Mouse (Mus musculus): ENCODE measurements around the gene Mad1l1. TPM values are rescaled to one million over a fixed set of nuclear protein-coding genes. Genes with fewer than 3 reads are reported as not detected.

Mad1l1 gene
- polyA plus RNA-seq, 1 experiment from 2014 or later, result 32.2 TPM

DNA sequence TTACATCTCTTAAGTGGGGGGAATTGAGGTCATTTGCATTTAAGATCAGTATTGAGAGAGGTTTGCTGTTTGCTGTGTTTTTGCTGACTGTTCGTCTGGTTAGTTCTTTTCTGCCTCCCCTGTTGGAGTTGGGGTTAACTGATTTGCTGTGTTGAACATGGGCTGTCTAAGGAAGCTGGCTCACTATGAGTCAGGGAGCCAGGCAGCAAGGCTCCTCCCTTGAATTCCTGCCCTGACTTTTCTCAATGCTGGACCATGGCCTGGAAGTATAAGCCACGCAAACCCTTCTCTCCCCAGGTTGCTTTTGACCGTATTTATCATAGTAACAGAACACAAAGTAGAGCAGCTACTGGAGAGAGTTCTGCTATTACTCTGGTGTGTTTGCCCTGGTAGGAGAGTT, 329.8 kb downstream of the Mad1l1 start:
- Histone ChIP-seq H3K4me2 (ENCODE audit: low read length) (no peak overlapping the region), H3K4me1 (ENCODE audit: control insufficient read depth, insufficient read depth, low read depth, low read length) (no peaks in the 10 kb centered on the region), H3K36me3 (ENCODE audit: control insufficient read depth, insufficient read depth, low read length) (no peaks in the 10 kb centered on the region), H3K9me3 (ENCODE audit: control insufficient read depth, low read length) (peaks cover 17% of the 10 kb centered on the region), H3K9ac (ENCODE audit: low read depth, low read length) (no peak overlapping the region), H3K27me3 (replicated peaks; ENCODE audit: control insufficient read depth, insufficient read depth, low read length) (no peaks in the 10 kb centered on the region), H3K27ac (ENCODE audit: low read depth, low read length) (no peak overlapping the region), H3K4me3 (ENCODE audit: low read length) (no peak overlapping the region)
- no peak for ATAC-seq
- 88% methylated on average over 3 of the region's 3 CpGs for WGBS

- Histone ChIP-seq H3K4me2 (ENCODE audit: low read length) (no peak overlapping the region), H3K9ac (ENCODE audit: low read depth, low read length) (no peak overlapping the region), H3K27ac (ENCODE audit: low read depth, low read length) (no peak overlapping the region), H3K4me1 (ENCODE audit: control insufficient read depth, insufficient read depth, low read depth, low read length) (no peaks in the 10 kb centered on the region), H3K4me3 (ENCODE audit: low read length) (no peak overlapping the region), H3K9me3 (ENCODE audit: control insufficient read depth, low read length) (peaks cover 5% of the 10 kb centered on the region; the same call in 1 of the 2 replicates), H3K27me3 (replicated peaks; ENCODE audit: control insufficient read depth, insufficient read depth, low read length) (no peaks in the 10 kb centered on the region), H3K36me3 (ENCODE audit: control insufficient read depth, insufficient read depth, low read length) (no peaks in the 10 kb centered on the region)
- ATAC-seq, result no peak
- 50% methylated on average over 18 of the region's 18 CpGs for WGBS
These were observed 336.1 kb downstream of the Mad1l1 start for GRCm38 (mm10) chr5:139985073-139985746.

- 92% methylated on average over 1 of the region's 1 CpGs for WGBS
- Histone ChIP-seq H3K4me3 (ENCODE audit: low read length) (no peak overlapping the region), H3K27me3 (replicated peaks; ENCODE audit: control insufficient read depth, insufficient read depth, low read length) (no peaks in the 10 kb centered on the region), H3K9me3 (ENCODE audit: control insufficient read depth, low read length) (no peaks in the 10 kb centered on the region), H3K27ac (ENCODE audit: low read depth, low read length) (no peak overlapping the region), H3K4me2 (ENCODE audit: low read length) (no peak overlapping the region), H3K4me1 (ENCODE audit: control insufficient read depth, insufficient read depth, low read depth, low read length) (peaks cover 10% of the 10 kb centered on the region), H3K36me3 (ENCODE audit: control insufficient read depth, insufficient read depth, low read length) (no peaks in the 10 kb centered on the region), H3K9ac (ENCODE audit: low read depth, low read length) (no peak overlapping the region)
- no peak for ATAC-seq
These were observed 339.4 kb downstream of the Mad1l1 start for GRCm38 (mm10) chr5:139981976-139982375.

- H3K9ac ChIP-seq (ENCODE audit: low read depth, low read length), result no peak overlapping the region
- H3K4me1 ChIP-seq (ENCODE audit: control insufficient read depth, insufficient read depth, low read depth, low read length), result peaks cover 10% of the 10 kb centered on the region
- WGBS, result 67% methylated on average over 9 of the region's 9 CpGs
- H3K36me3 ChIP-seq (ENCODE audit: control insufficient read depth, insufficient read depth, low read length), result no peaks in the 10 kb centered on the region
- H3K4me3 ChIP-seq (ENCODE audit: low read length), result no peak overlapping the region
- H3K4me2 ChIP-seq (ENCODE audit: low read length), result no peak overlapping the region
- H3K27ac ChIP-seq (ENCODE audit: low read depth, low read length), result no peak overlapping the region
- no peaks in the 10 kb centered on the region for H3K27me3 ChIP-seq (replicated peaks; ENCODE audit: control insufficient read depth, insufficient read depth, low read length)
- no peak for ATAC-seq
- no peaks in the 10 kb centered on the region for H3K9me3 ChIP-seq (ENCODE audit: control insufficient read depth, low read length)
These were observed 342.0 kb downstream of the Mad1l1 start for GRCm38 (mm10) chr5:139979371-139979770.

GRCm38 (mm10) chr5:139978525-139979276, 342.7 kb downstream of the Mad1l1 start:
- WGBS, result 6% methylated on average over 13 of the region's 13 CpGs
- Histone ChIP-seq H3K27ac (ENCODE audit: low read depth, low read length) (no peak overlapping the region), H3K9ac (ENCODE audit: low read depth, low read length) (no peak overlapping the region), H3K27me3 (replicated peaks; ENCODE audit: control insufficient read depth, insufficient read depth, low read length) (no peaks in the 10 kb centered on the region), H3K4me2 (ENCODE audit: low read length) (no peak overlapping the region), H3K36me3 (ENCODE audit: control insufficient read depth, insufficient read depth, low read length) (no peaks in the 10 kb centered on the region), H3K4me1 (ENCODE audit: control insufficient read depth, insufficient read depth, low read depth, low read length) (peaks cover 10% of the 10 kb centered on the region), H3K4me3 (ENCODE audit: low read length) (no peak overlapping the region), H3K9me3 (ENCODE audit: control insufficient read depth, low read length) (no peaks in the 10 kb centered on the region)
- ATAC-seq, result no peak

GRCm38 (mm10) chr5:139977476-139977875, 343.9 kb downstream of the Mad1l1 start:
- Histone ChIP-seq H3K4me1 (ENCODE audit: control insufficient read depth, insufficient read depth, low read depth, low read length) (peaks cover 10% of the 10 kb centered on the region), H3K4me2 (ENCODE audit: low read length) (no peak overlapping the region), H3K9ac (ENCODE audit: low read depth, low read length) (no peak overlapping the region), H3K4me3 (ENCODE audit: low read length) (no peak overlapping the region), H3K36me3 (ENCODE audit: control insufficient read depth, insufficient read depth, low read length) (no peaks in the 10 kb centered on the region), H3K27me3 (replicated peaks; ENCODE audit: control insufficient read depth, insufficient read depth, low read length) (no peaks in the 10 kb centered on the region; the same call in 1 of the 2 replicates), H3K27ac (ENCODE audit: low read depth, low read length) (no peak overlapping the region), H3K9me3 (ENCODE audit: control insufficient read depth, low read length) (no peaks in the 10 kb centered on the region)
- no peak for ATAC-seq
- 44% methylated on average over 8 of the region's 8 CpGs for WGBS

DNA sequence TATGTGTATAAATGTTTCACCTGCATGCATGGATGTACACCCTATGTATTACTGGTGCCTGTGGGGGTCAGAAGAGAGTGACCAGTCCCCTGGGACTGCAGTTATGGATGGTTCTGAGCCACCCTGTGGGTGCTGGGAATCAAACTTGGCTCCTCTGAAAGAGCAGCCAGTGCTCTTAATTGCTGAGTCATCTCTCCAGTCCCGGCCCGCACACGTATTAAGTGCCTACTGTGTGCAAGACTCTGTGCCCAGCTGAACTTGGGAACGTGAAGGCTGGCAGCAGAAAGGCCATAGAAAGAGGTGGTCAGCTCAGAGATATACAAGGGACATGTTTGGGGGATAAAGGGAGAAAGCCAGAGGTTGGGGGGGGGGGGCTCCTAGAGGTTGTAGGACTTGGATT, 344.8 kb downstream of the Mad1l1 start:
- Histone ChIP-seq H3K4me1 (ENCODE audit: control insufficient read depth, insufficient read depth, low read depth, low read length) (peaks cover 10% of the 10 kb centered on the region), H3K9ac (ENCODE audit: low read depth, low read length) (no peak overlapping the region), H3K4me3 (ENCODE audit: low read length) (no peak overlapping the region), H3K36me3 (ENCODE audit: control insufficient read depth, insufficient read depth, low read length) (no peaks in the 10 kb centered on the region), H3K9me3 (ENCODE audit: control insufficient read depth, low read length) (no peaks in the 10 kb centered on the region), H3K27me3 (replicated peaks; ENCODE audit: control insufficient read depth, insufficient read depth, low read length) (no peaks in the 10 kb centered on the region; the same call in none of the 2 replicates), H3K4me2 (ENCODE audit: low read length) (no peak overlapping the region), H3K27ac (ENCODE audit: low read depth, low read length) (no peak overlapping the region)
- WGBS, result 83% methylated on average over 4 of the region's 4 CpGs
- ATAC-seq, result no peak

- Histone ChIP-seq H3K27me3 (replicated peaks; ENCODE audit: control insufficient read depth, insufficient read depth, low read length) (no peaks in the 10 kb centered on the region; the same call in none of the 2 replicates), H3K9me3 (ENCODE audit: control insufficient read depth, low read length) (no peaks in the 10 kb centered on the region), H3K4me2 (ENCODE audit: low read length) (no peak overlapping the region), H3K4me3 (ENCODE audit: low read length) (no peak overlapping the region), H3K9ac (ENCODE audit: low read depth, low read length) (no peak overlapping the region), H3K4me1 (ENCODE audit: control insufficient read depth, insufficient read depth, low read depth, low read length) (no peaks in the 10 kb centered on the region), H3K27ac (ENCODE audit: low read depth, low read length) (no peak overlapping the region), H3K36me3 (ENCODE audit: control insufficient read depth, insufficient read depth, low read length) (no peaks in the 10 kb centered on the region)
- 53% methylated on average over 12 of the region's 12 CpGs for WGBS
- no peak for ATAC-seq
These were observed 351.1 kb downstream of the Mad1l1 start for GRCm38 (mm10) chr5:139970186-139970631.

GRCm38 (mm10) chr5:139969151-139969948, 352.0 kb downstream of the Mad1l1 start:
- Histone ChIP-seq H3K9ac (ENCODE audit: low read depth, low read length) (no peak overlapping the region), H3K36me3 (ENCODE audit: control insufficient read depth, insufficient read depth, low read length) (no peaks in the 10 kb centered on the region), H3K4me2 (ENCODE audit: low read length) (no peak overlapping the region), H3K4me3 (ENCODE audit: low read length) (no peak overlapping the region), H3K27ac (ENCODE audit: low read depth, low read length) (no peak overlapping the region), H3K9me3 (ENCODE audit: control insufficient read depth, low read length) (no peaks in the 10 kb centered on the region), H3K27me3 (replicated peaks; ENCODE audit: control insufficient read depth, insufficient read depth, low read length) (no peaks in the 10 kb centered on the region; the same call in none of the 2 replicates), H3K4me1 (ENCODE audit: control insufficient read depth, insufficient read depth, low read depth, low read length) (no peaks in the 10 kb centered on the region)
- WGBS, result 79% methylated on average over 14 of the region's 14 CpGs
- no peak for ATAC-seq
